Mouse (Mus musculus) intestine, embryonic 14.5 days (tissue): ENCODE measurements around the gene Fcgrt. TPM values are rescaled to one million over a fixed set of nuclear protein-coding genes. Genes with fewer than 3 reads are reported as not detected.

Source experiments
- ATAC-seq: fragments of 200-750 bp; cut with Nextera tagmentation; replicated peaks from 2 replicates; pipeline ENCODE4 v1.8.0; 2017; ENCODE audit warnings: low read depth, moderate number of reproducible peaks, moderate TSS enrichment, moderate library complexity; ENCODE audit not compliant: low FRiP score, low TSS enrichment
- DNase-seq: peaks from one replicate; pipeline ENCODE4 v3.0.0-alpha.2; 2018; ENCODE audit warnings: low spot score
- H3K27ac ChIP-seq: fragments of 300-500 bp; sonication (generic); 2 replicates; pipeline ENCODE4 v1.5.1; 2014; ENCODE audit warnings: low read depth, mild to moderate bottlenecking, control low read depth
- H3K27me3 ChIP-seq: fragments of 300-500 bp; sonication (generic); replicated peaks from 2 replicates; pipeline ENCODE4 v1.6.1; 2014; ENCODE audit warnings: low read length, control low read depth; ENCODE audit not compliant: control insufficient read depth, insufficient read depth
- H3K36me3 ChIP-seq: fragments of 300-500 bp; sonication (generic); 2 replicates; pipeline ENCODE4 v1.6.1; 2014; ENCODE audit warnings: low read length, control low read depth; ENCODE audit not compliant: control insufficient read depth, insufficient read depth
- H3K4me1 ChIP-seq: fragments of 300-500 bp; sonication (generic); replicated peaks from 2 replicates; pipeline ENCODE4 v1.6.1; 2014; ENCODE audit warnings: low read length, control low read depth, mixed read lengths; ENCODE audit not compliant: control insufficient read depth, insufficient read depth
- H3K4me2 ChIP-seq: fragments of 300-500 bp; sonication (generic); 2 replicates; pipeline ENCODE4 v1.6.1; 2014; ENCODE audit warnings: low read length
- H3K4me3 ChIP-seq: fragments of 300-500 bp; sonication (generic); 2 replicates; pipeline ENCODE4 v1.5.1; 2014; ENCODE audit warnings: low read depth, low read length, control low read depth, mixed read lengths
- H3K9ac ChIP-seq: fragments of 300-500 bp; sonication (generic); 2 replicates; pipeline ENCODE4 v1.6.1; 2014; ENCODE audit warnings: mild to moderate bottlenecking, low read length
- H3K9me3 ChIP-seq: fragments of 300-500 bp; sonication (generic); 2 replicates; pipeline ENCODE4 v1.6.1; 2016; ENCODE audit warnings: low read length, control low read depth; ENCODE audit not compliant: control insufficient read depth
- WGBS: fragments of 180-500 bp; shearing (Covaris S2); extraction: QIAGEN DNeasy Blood & Tissue Kit; methylation state at CpG from one replicate; pipeline ENCODE4 v1.1.7; 2014; 5-methylcytosine and 5-hydroxymethylcytosine counted together
- polyA plus RNA-seq: library from polyadenylated mRNA; unstranded; fragments of >200 nt; fragmentation: Nextera tagmentation; extraction: Ambion mirVana; gene quantifications from 2 replicates; pipeline ENCODE4 v1.2.1, GENCODE M21; 2014

Fcgrt gene
- polyA plus RNA-seq, 1 experiment from 2014 or later: 64.1 TPM

GRCm38 (mm10) chr7:45144368-45145174, 40.9 kb upstream of the Fcgrt start:
- DNase-seq (no peak), ATAC-seq (no peak)
- Histone ChIP-seq H3K4me2 (no peak overlapping the region), H3K27me3 (no peaks in the 10 kb centered on the region), H3K36me3 (peaks cover 63% of the 10 kb centered on the region), H3K9ac (no peak overlapping the region), H3K4me3 (no peak overlapping the region), H3K4me1 (no peaks in the 10 kb centered on the region), H3K27ac (no peak overlapping the region), H3K9me3 (no peaks in the 10 kb centered on the region)
- WGBS: 86% methylated on average over 13 of the region's 13 CpGs

GRCm38 (mm10) chr7:45141914-45142313, 38.3 kb upstream of the Fcgrt start:
- H3K4me3 ChIP-seq: no peak overlapping the region
- no peaks in the 10 kb centered on the region for H3K9me3 ChIP-seq
- H3K9ac ChIP-seq: no peak overlapping the region
- DNase-seq (no peak), ATAC-seq (no peak)
- peaks cover 48% of the 10 kb centered on the region for H3K36me3 ChIP-seq
- 84% methylated on average over 5 of the region's 5 CpGs for WGBS
- no peaks in the 10 kb centered on the region for H3K4me1 ChIP-seq
- H3K4me2 ChIP-seq: no peak overlapping the region
- no peak overlapping the region for H3K27ac ChIP-seq
- no peaks in the 10 kb centered on the region for H3K27me3 ChIP-seq

- Histone ChIP-seq H3K27me3 (no peaks in the 10 kb centered on the region), H3K9me3 (no peaks in the 10 kb centered on the region), H3K9ac (no peak overlapping the region), H3K4me1 (no peaks in the 10 kb centered on the region), H3K4me3 (no peak overlapping the region), H3K27ac (no peak overlapping the region), H3K4me2 (no peak overlapping the region), H3K36me3 (peaks cover 42% of the 10 kb centered on the region)
- ATAC-seq: no peak
- 97% methylated on average over 3 of the region's 3 CpGs for WGBS
- DNase-seq: no peak
Measured at GRCm38 (mm10) chr7:45141319-45141718, 37.7 kb upstream of the Fcgrt start.

GRCm38 (mm10) chr7:45139904-45140723, 36.5 kb upstream of the Fcgrt start:
- no peaks in the 10 kb centered on the region for H3K4me1 ChIP-seq
- H3K36me3 ChIP-seq: peaks cover 30% of the 10 kb centered on the region
- H3K27me3 ChIP-seq: no peaks in the 10 kb centered on the region
- H3K4me2 ChIP-seq: no peak overlapping the region
- WGBS: 61% methylated on average over 8 of the region's 8 CpGs
- ATAC-seq: no peak
- H3K9me3 ChIP-seq: no peaks in the 10 kb centered on the region
- no peak overlapping the region for H3K9ac ChIP-seq
- no peak for DNase-seq
- no peak overlapping the region for H3K27ac ChIP-seq
- H3K4me3 ChIP-seq: no peak overlapping the region

- H3K9ac ChIP-seq: no peak overlapping the region
- H3K4me3 ChIP-seq: no peak overlapping the region
- DNase-seq: no peak
- no peak overlapping the region for H3K27ac ChIP-seq
- no peak overlapping the region for H3K4me2 ChIP-seq
- WGBS: 84% methylated on average over 1 of the region's 1 CpGs
- no peak for ATAC-seq
- no peaks in the 10 kb centered on the region for H3K9me3 ChIP-seq
- no peaks in the 10 kb centered on the region for H3K27me3 ChIP-seq
- H3K4me1 ChIP-seq: no peaks in the 10 kb centered on the region
- H3K36me3 ChIP-seq: peaks cover 13% of the 10 kb centered on the region
Measured at GRCm38 (mm10) chr7:45138403-45138802, 34.8 kb upstream of the Fcgrt start.

GRCm38 (mm10) chr7:45137171-45138006, 33.7 kb upstream of the Fcgrt start:
- Histone ChIP-seq H3K27ac (no peak overlapping the region), H3K4me1 (no peaks in the 10 kb centered on the region), H3K27me3 (no peaks in the 10 kb centered on the region), H3K9me3 (no peaks in the 10 kb centered on the region), H3K4me2 (no peak overlapping the region), H3K36me3 (peaks cover 10% of the 10 kb centered on the region), H3K4me3 (no peak overlapping the region), H3K9ac (no peak overlapping the region)
- DNase-seq (no peak), ATAC-seq (no peak)
- WGBS: 72% methylated on average over 12 of the region's 12 CpGs

- DNase-seq (peak; percentile 95), ATAC-seq (peak; percentile 84)
- 3% methylated on average over 29 of the region's 29 CpGs for WGBS
- H3K36me3 ChIP-seq: no peaks in the 10 kb centered on the region; the same call in 1 of the 2 replicates
- no peak within 1 kb of the TSS for H3K27ac ChIP-seq
- no peaks in the 10 kb centered on the region for H3K27me3 ChIP-seq
- H3K9ac ChIP-seq: peak within 1 kb of the TSS; percentile 52
- H3K9me3 ChIP-seq: no peaks in the 10 kb centered on the region
- H3K4me1 ChIP-seq: no peaks in the 10 kb centered on the region
- H3K4me3 ChIP-seq: peak within 1 kb of the TSS; percentile 57
- H3K4me2 ChIP-seq: peak within 1 kb of the TSS; percentile 68
Measured at GRCm38 (mm10) chr7:45135993-45136567, 32.4 kb upstream of the Fcgrt start, which contains the start of the genes Gm45713 and Flt3l. Gene Gm45713 (minus strand): TSS chr7:45136231. Gene Flt3l (minus strand): TSS chr7:45136432.

- Histone ChIP-seq H3K27ac (no peak overlapping the region), H3K9ac (peak overlapping the region; percentile 52), H3K4me2 (peak overlapping the region; percentile 68), H3K36me3 (no peaks in the 10 kb centered on the region), H3K9me3 (no peaks in the 10 kb centered on the region), H3K4me3 (peak overlapping the region; percentile 57; the same call in 1 of the 2 replicates), H3K4me1 (no peaks in the 10 kb centered on the region), H3K27me3 (no peaks in the 10 kb centered on the region)
- DNase-seq (no peak), ATAC-seq (no peak)
- 73% methylated on average over 3 of the region's 3 CpGs for WGBS
Measured at GRCm38 (mm10) chr7:45135370-45135769, 31.7 kb upstream of the Fcgrt start.
